Mouse (Mus musculus): ENCODE measurements around the gene Cbr4. TPM values are rescaled to one million over a fixed set of nuclear protein-coding genes. Genes with fewer than 3 reads are reported as not detected.

Cbr4 gene
- total and polyA plus RNA-seq, 3 experiments, result 3.8 to 51.9 (median 38.9) TPM

DNA sequence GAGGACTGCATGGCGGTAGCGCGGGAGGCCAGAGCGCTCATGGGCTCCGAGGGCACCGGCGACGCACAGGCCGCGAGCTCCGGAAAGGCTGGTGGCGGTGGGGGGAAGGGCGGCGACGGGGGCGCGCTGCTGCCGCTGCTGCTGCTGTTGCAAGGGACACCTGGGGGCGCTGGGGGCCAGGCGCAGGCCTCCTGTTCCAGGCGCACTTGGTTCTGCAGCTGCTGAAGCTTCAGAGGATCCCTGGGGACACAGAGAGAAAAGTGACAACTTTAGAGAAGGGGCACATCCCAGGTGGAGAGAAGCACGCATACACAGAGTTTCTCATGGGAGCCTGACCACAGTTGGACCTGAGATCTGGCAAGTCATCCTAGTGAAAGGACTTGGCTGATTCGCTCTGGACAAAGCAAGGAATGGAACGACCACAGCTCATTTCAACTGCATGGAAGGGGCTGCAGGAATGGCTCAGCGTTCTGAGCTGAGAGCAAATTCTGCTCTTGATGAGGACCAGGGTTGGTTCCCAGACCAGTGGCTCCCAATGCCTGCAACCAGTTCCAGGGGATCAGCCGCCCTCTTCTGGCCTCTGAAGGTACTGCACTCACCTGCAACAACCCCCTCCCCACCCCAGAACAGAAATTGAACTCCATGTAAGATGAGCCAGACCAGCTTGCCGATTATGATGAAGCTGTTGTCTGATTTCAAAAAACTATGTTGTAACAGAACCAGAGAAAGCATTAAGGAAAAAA lies 62.6 kb downstream of the Cbr4 start:
- DNase-seq, result no peak

DNA sequence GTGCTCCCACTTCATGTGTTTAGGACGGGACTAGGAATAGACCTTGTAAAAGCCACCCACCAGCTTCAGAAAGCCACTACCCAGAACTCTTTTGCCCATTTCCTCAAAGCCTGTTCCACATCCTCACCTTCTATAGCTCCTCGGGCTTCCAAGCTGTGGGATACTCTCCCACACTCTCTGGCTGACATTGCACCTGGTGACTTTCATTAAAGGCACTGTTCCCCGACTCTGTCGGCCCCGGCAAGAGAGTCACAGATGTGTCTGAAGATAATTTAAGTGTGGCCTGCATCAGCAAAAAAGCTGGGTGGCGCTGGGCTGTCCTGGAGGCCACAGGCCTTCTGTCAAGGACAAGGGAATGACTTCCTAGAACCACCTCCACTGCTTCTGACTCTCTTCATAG lies 64.7 kb downstream of the Cbr4 start:
- DNase-seq, result peak; percentile 41

DNA sequence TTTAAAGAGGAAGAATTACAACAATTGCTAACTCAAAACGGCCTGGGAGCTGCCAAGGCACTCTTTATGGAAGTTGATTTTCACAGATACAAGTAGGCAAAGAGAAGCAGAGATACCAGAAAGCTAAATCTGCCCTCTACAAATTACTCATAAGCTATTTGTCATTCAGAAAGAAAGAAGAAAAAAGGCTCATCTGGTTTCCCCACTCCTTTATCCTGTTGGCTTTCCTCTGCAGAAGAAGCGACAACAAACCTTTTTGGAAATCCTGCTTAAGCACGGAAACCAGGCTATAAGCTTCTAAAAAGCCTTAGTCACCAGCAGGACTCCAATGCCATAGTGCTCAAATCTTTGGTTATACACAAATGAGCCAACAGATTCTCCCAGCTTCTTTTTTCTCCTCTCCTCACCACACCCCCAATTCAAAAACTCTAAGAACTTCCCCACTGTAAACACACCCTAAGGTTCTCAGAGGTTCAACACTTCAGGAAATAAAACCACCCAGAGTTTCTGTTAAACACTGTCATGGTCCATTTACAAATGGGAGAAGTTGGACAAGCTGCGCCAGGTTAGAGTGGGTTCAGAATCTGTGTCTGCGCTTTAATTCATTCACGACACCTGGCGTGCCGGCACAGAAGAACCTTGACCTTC lies 65.3 kb downstream of the Cbr4 start:
- no peak for DNase-seq

DNA sequence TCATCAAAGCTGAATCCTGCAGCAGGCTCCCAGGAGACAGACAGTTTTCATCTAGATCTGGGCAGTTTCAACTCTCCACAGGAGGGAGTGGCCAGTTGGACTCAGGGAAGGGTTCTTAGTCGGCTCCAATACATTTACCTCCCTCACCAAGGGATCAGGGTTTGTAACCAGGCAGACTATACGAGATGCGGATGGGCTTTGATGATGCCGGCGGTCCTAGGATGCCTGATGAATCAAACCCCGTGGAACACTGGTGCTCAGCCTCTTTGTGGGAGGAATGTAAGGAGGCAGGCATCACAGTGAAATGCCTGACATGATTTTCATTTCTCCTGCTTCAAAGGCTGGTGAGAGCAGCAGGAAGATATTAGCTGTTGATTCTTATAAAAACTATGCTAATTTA lies 67.8 kb downstream of the Cbr4 start:
- DNase-seq, result no peak

DNA sequence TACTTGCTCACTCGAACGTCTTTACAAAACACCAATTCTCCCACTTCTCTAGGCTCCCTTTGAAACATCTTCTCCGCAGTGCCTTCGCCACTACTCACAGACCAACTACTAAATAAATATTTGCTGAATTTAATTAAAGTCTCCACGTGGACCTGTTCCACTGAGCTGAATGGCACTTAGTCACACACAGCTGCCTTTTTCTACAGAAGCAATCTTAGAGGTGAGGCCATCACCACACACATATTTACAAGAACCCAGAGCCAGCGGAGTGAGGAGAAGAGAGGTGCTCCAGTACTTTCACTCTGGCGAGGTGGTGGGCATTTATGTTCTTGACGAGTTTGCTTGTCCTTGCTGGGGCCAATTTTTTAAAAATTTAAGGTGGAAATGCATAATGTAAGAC lies 68.7 kb downstream of the Cbr4 start:
- DNase-seq, result no peak
